Mouse (Mus musculus) embryonic fibroblast, embryonic 13.5 days (primary cell): ENCODE measurements around the gene Snap23.

Source experiments
- CTCF ChIP-seq: IDR thresholded peaks from 2 replicates; pipeline ENCODE4 v1.5.1; 2011; ENCODE audit warnings: mild to moderate bottlenecking, control low read depth, low read length, moderate library complexity, borderline replicate concordance; ENCODE audit not compliant: insufficient read depth
- POLR2A ChIP-seq: IDR thresholded peaks from 2 replicates; pipeline ENCODE4 v1.6.1; 2011; ENCODE audit warnings: low read depth, mild to moderate bottlenecking, control low read depth, low read length, moderate library complexity

GRCm38 (mm10) chr2:120563235-120563990 lies 4.1 kb upstream of the Snap23 start, which contains the start of gene Zfp106:
- TF ChIP-seq POLR2A (peak; percentile 65), CTCF (no peak)
